Mouse (Mus musculus): ENCODE measurements at regions not wholly inside any gene's neighbourhood (a gene's known extent, or its start where the extent isn't known, plus 50 kb on each side); places are given as distances from the start of the nearest gene placed in this dataset.

GRCm38 (mm10) chr9:112436094-112436493 lies 200.4 kb upstream of the Arpp21 start:
- TF ChIP-seq CTCF (IDR thresholded peaks at IDR 0.05; ENCODE audit: extremely low read depth, insufficient read depth, low read length) (no peak), POLR2A (IDR thresholded peaks at IDR 0.05; ENCODE audit: extremely low read depth, insufficient read depth, low read length) (no peak)
